Mouse (Mus musculus) ES-Bruce4 (cell line): ENCODE measurements around the gene Tbata.

ENCODE experiments used
- CTCF ChIP-seq: IDR thresholded peaks from one replicate; pipeline ENCODE4 v1.8.1; 2011; ENCODE audit warnings: low read depth, low read length
- EP300 ChIP-seq: IDR thresholded peaks from 2 replicates; pipeline ENCODE4 v1.6.1; 2011; ENCODE audit warnings: low read depth, low read length; ENCODE audit not compliant: insufficient read depth

GRCm38 (mm10) chr10:61188010-61188409 lies 16.3 kb downstream of the Tbata start:
- TF ChIP-seq EP300, result no peak
- TF ChIP-seq CTCF, result no peak
